Mouse (Mus musculus): ENCODE measurements around the gene Ldhd.

Gene Ldhd

DNA sequence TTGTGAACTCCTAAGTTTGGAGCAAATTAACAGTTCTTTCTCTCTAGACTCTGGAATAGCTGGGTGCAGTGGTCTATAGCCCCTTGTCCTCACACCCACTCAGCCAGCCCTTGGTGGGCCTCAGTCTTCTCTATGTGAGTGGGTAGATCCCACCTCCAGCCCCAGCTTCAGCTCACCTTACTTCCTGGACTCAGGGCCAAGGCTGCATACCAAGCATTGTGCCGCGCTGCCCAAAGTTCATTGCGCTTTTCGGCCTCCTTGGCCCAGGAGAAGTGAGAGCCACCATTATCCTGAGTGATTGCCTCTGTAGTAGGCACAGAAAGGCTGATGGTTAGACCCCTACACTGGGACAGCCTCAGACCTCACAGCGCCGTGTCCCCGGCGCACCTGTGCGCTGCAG is 2.3 kb downstream of the Ldhd start:
- no peak for DNase-seq (ENCODE audit: extremely low read depth, low read depth)

GRCm38 (mm10) chr8:111626933-111627332 is 3.2 kb downstream of the Ldhd start:
- DNase-seq (ENCODE audit: extremely low read depth, low read depth), result no peak

DNA sequence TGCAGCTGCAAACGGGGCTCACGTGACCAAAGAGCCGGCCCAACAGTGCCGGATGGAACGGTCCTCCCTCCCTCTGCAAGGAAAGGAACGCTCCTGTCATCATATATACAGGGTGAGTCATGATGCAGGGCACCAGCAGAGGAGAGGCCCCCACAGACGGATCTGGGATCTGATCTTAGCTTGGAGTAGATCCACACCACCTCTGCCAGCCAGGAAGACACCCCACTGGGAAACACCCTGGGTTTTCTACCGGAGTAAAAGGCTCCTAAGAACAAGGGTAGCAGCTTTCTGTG is 3.7 kb downstream of the Ldhd start:
- DNase-seq (ENCODE audit: extremely low read depth, low read depth), result no peak

DNA sequence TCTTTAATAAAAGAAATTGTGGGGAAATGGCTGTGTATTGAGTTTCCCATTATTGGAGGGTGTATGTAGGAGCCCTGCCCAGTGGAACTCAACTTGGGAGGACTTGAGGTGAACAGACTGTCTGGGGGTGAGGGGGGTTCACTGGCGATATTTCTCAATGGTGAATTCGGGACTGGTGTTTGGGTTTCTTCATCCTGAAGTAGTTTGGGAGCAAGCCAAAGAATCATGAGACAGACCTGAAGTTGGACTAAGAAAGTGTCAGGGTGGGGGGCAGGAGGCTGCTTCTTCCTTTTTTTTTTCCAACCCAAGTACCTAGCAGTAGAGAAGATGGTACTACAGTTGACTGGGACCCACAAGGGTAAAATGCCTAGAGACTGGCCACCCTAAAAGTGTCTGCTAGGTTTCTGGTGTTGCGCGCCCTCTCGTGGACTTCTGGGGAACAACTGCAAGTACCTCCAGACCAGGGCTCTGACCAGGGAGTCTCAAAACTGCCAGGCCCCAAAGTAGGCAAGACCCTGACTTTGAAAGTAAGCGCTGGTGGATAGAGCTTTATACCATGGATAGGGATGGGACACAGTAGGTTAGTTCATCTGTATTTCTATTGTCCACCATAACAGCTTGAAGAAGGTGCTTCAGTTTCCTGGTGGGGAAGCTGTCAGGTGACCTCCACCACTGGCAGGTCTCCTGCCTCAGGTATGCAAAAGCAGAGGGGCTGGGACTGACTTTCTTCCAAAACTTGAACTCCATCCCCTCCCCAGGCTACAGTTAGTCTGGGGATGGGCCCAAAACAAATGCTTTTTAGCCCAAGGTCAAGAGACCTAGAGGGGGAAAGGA is 4.3 kb downstream of the Ldhd start:
- peak; percentile 36 for DNase-seq (ENCODE audit: extremely low read depth, low read depth)

DNA sequence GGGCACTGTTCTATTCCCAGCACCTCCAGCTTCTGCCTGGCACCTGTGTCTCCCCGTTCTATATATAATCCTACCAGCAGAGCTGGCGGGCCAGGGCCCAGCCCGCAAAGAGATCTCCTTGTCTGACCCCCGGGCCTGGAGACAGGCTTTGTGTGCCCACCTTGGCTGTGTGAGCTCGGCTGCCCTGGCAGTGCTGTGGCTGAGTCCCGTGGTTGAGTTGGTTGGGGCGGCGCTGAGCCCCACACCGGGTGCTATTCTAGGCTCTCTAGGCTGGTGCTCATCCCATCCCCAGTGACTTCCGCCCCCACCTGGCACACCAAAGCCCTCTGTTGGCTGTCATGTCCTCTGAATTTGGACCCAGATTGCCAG is 5.3 kb downstream of the Ldhd start:
- no peak for DNase-seq (ENCODE audit: extremely low read depth, low read depth)

DNA sequence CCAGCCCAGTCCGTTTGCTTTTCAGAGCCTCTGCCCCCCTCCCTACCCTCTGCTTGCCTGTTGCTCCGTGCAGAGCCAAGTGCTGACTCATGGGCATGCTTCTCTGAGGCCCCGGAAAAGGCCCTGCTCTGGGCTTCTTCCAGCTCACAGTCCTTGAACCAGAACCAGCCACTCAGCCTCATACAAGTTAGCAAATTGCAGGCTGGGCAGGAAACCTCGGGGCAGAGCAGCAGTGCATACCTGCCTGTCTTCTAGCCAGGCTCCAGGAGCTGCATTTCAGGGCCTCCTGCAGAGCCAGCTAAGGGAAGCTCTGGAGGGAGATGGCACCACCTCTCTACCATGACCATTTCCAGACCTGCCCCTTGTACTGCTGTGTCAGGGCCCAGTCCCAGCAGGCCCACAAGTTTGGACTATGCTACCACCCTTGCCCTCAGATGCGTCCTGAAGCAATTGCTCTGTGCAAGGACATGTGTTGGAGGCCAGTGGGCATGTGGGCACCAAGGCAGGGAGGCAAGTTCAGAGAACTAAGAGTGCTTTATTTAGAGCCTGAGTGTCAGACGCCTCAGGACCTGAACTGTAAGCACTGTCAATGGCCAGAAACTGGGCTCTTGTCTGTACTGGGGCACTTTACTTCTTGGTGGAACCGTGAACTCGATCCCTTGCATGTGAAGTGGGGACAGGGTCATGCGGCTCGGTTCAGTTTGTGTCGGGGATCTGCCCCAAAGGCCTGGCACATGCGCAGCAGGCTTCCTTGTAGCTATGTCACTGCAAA is 5.9 kb downstream of the Ldhd start:
- DNase-seq (ENCODE audit: extremely low read depth, low read depth), result no peak

- DNase-seq (ENCODE audit: extremely low read depth, low read depth), result no peak
These were observed 7.6 kb downstream of the Ldhd start for GRCm38 (mm10) chr8:111622553-111622952.

- DNase-seq (ENCODE audit: extremely low read depth, low read depth), result no peak
These were observed 8.1 kb downstream of the Ldhd start for GRCm38 (mm10) chr8:111622104-111622503.

GRCm38 (mm10) chr8:111619936-111620335 is 10.2 kb downstream of the Ldhd start:
- DNase-seq (ENCODE audit: extremely low read depth, low read depth), result no peak

GRCm38 (mm10) chr8:111618273-111618672 is 11.9 kb downstream of the Ldhd start:
- no peak for DNase-seq (ENCODE audit: extremely low read depth, low read depth)

DNA sequence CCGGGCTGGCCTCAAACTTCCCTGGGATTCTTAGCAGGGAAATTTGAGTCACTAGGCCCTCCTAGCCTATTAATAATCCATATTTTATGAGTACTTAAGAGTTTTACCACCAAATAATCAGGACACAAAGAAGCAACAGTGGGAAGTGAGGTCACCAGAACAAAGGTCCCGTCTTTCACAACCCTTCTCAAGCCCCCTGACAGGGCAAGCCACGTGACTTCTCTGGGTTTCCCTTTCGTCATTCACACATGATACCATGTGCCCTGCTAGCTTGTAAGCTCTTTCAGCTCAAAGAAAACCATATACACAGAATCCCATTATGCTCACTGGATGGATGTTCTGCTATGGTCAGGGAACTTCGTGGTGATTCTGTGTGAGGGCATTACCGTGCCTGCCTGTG is 12.4 kb downstream of the Ldhd start:
- DNase-seq (ENCODE audit: extremely low read depth, low read depth), result no peak

- DNase-seq (ENCODE audit: extremely low read depth, low read depth), result no peak
These were observed 15.1 kb downstream of the Ldhd start for GRCm38 (mm10) chr8:111614786-111615701.

DNA sequence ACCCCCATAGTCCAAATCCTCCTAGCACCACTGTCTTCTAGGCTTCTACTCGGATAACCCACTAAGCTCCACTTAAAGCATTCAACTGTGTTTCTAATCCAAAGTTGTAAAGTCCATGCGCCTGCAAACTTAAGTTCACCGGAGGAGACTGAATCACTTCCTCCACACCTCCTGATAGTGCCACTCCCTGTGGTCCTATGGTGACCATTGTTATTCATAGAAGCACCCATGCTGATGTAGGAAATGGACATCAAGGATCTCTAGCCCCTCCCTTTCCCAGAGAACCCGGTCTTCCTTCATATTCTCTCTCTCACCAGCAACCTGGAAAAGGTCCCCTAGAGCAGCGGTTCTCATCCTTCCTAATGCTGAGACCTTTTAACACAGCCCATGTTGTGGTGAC is 17.0 kb downstream of the Ldhd start:
- no peak for DNase-seq (ENCODE audit: extremely low read depth, low read depth)

GRCm38 (mm10) chr8:111607414-111607813 is 22.8 kb downstream of the Ldhd start:
- DNase-seq (ENCODE audit: extremely low read depth, low read depth), result no peak

- no peak for DNase-seq (ENCODE audit: extremely low read depth, low read depth)
These were observed 23.2 kb downstream of the Ldhd start for GRCm38 (mm10) chr8:111606961-111607360.

GRCm38 (mm10) chr8:111604986-111605385 is 25.2 kb downstream of the Ldhd start:
- DNase-seq (ENCODE audit: extremely low read depth, low read depth), result no peak

GRCm38 (mm10) chr8:111602050-111602449 is 28.1 kb downstream of the Ldhd start:
- DNase-seq (ENCODE audit: extremely low read depth, low read depth), result no peak

- no peak for DNase-seq (ENCODE audit: extremely low read depth, low read depth)
These were observed 30.3 kb downstream of the Ldhd start for GRCm38 (mm10) chr8:111599707-111600444.

GRCm38 (mm10) chr8:111597310-111597709 is 32.9 kb downstream of the Ldhd start:
- no peak for DNase-seq (ENCODE audit: extremely low read depth, low read depth)

DNA sequence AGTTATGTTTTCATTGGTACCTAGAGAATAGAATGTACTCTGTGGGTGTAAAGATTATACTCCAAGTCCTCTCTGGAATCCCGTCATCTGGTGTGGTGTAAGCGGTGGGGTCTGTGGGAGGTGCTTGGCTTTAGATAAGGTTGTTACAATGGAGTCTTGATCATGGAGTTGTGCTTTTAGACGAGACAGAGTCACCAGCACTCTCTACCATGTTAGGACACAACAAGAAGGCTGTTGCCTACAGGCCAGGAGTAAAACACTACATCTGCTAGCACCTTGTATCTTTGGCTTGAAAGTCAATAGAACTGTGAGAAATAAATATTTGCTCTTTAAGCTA is 33.7 kb downstream of the Ldhd start:
- DNase-seq (ENCODE audit: extremely low read depth, low read depth), result no peak

GRCm38 (mm10) chr8:111595712-111596484 is 34.3 kb downstream of the Ldhd start:
- DNase-seq (ENCODE audit: extremely low read depth, low read depth), result peak; percentile 85
